Mouse (Mus musculus): ENCODE data around the gene Ppie. TPM values are rescaled to one million over a fixed set of nuclear protein-coding genes. Genes with fewer than 3 reads are reported as not detected.
A peak's percentile ranks its signal among the peaks of the same experiment; 100 is the strongest.

Ppie gene
- total and polyA plus RNA-seq, 2 experiments from 2014 or later, result 28.1 to 41.7 TPM

DNA sequence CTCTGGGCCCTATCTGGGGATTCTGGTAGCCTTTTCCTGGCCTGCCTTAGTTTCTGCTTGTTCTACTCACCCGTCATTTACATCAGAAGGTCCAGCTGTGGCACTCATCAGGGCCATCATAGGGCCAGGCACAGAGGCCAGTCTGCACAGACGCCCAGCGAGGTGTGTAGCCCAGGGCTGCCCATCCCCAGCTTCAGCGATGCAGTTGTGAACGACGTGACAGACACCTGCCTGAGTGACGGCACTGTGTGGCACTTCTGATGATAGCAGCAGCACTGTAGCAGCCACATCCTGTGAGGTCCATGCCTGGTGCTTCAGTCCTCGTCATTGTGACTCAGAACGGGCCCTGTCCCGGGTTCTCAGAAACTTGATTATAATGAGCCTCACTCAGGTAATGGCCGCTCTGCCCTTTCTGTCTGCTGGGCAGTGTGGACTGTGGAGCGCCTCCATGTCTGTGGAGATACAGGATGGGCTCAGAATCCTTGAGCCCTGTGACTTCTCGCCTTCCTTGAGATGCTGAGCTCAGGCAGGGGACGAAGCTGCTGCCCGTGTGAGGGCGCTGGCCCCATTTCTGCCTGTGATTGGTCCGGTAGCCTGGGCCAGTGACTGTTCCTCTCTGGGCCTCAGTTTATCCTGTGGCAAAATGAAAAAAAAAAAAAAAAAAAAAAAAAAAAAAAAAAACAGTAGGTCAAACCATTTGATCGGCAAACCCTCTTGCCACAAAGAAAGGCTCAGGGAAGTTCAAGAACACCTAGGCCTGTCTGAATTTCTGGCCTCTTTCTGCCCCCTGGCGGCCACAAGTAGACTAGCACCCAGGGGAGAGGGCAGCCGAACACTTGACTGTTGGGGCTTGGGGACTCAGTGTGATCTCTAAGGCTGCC is 57.2 kb downstream of the Ppie start:
- Histone ChIP-seq H3K4me2 (ENCODE audit: low read depth, low read length, poor library complexity, severe bottlenecking) (no peak overlapping the region), H3K9ac (replicated peaks; ENCODE audit: low read length, poor library complexity, severe bottlenecking) (no peak overlapping the region), H3K4me3 (ENCODE audit: low read depth, low read length) (no peak overlapping the region), H3K27ac (ENCODE audit: low read depth, low read length) (no peak overlapping the region), H3K9me3 (ENCODE audit: low read length) (no peaks in the 10 kb centered on the region), H3K36me3 (ENCODE audit: insufficient read depth, low read length) (no peaks in the 10 kb centered on the region), H3K27me3 (ENCODE audit: insufficient read depth, low read length) (no peaks in the 10 kb centered on the region), H3K4me1 (ENCODE audit: insufficient read depth, low read length) (no peaks in the 10 kb centered on the region)
- peak; percentile 84 for TF ChIP-seq CTCF (IDR thresholded peaks at IDR 0.05)
- peak; percentile 64 for DNase-seq (ENCODE audit: low spot score)
- peak; percentile 62; the same call in 1 of the 2 replicates for ATAC-seq (ENCODE audit: low FRiP score)
- 66% methylated on average over 20 of the region's 20 CpGs for WGBS

DNA sequence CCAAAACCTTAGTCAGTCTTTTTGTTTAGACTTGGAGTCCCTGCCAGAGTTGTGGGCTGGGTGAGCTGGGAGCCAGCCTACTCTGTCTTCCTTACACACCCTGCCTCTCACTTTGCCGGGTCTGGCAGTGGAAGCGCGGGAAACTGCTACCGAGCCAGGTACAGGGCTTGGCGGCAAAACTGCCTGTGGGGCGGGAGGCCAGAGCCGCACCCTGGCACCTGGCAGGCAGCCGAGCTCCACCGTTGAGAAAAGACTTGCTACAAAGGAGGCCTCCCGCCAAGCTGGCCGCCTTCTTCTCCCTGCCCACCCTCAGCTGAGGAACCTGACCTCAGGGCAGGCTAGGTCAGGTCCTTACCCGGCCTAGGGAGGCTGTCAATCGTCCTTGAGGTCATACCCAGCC is 59.0 kb downstream of the Ppie start:
- Histone ChIP-seq H3K36me3 (ENCODE audit: insufficient read depth, low read length) (no peaks in the 10 kb centered on the region), H3K4me2 (ENCODE audit: low read depth, low read length, poor library complexity, severe bottlenecking) (no peak overlapping the region), H3K4me1 (ENCODE audit: insufficient read depth, low read length) (no peaks in the 10 kb centered on the region), H3K9me3 (ENCODE audit: low read length) (no peaks in the 10 kb centered on the region), H3K27ac (ENCODE audit: low read depth, low read length) (no peak overlapping the region), H3K4me3 (ENCODE audit: low read depth, low read length) (no peak overlapping the region), H3K27me3 (ENCODE audit: insufficient read depth, low read length) (no peaks in the 10 kb centered on the region), H3K9ac (replicated peaks; ENCODE audit: low read length, poor library complexity, severe bottlenecking) (no peak overlapping the region)
- ATAC-seq (ENCODE audit: low FRiP score) (no peak), DNase-seq (ENCODE audit: low spot score) (no peak)
- TF ChIP-seq CTCF (IDR thresholded peaks at IDR 0.05), result no peak
- WGBS, result 38% methylated on average over 13 of the region's 13 CpGs

DNA sequence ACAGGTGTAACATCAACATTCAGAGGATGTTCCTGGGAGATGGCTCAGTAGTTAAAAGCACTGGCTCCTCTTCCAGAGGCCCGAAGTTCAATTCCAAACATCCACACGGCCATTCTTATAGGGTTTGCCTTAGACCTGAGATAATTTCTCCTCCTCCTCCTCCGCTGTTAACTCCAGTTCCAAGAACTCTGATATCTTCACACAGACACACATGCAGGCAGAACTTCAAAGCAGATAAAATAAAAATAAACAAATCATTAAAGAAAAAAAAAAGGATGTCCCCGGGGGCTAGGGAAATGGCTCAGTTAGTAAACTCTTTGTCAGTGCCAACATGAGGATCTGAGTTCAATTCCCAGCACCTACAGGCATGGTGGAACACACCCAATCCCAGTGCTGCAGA is 61.5 kb downstream of the Ppie start:
- ATAC-seq (ENCODE audit: low FRiP score), result no peak
- no peak overlapping the region for H3K4me3 ChIP-seq (ENCODE audit: low read depth, low read length)
- DNase-seq (ENCODE audit: low spot score), result no peak
- no peaks in the 10 kb centered on the region for H3K27me3 ChIP-seq (ENCODE audit: insufficient read depth, low read length)
- H3K4me1 ChIP-seq (ENCODE audit: insufficient read depth, low read length), result no peaks in the 10 kb centered on the region
- H3K9ac ChIP-seq (replicated peaks; ENCODE audit: low read length, poor library complexity, severe bottlenecking), result no peak overlapping the region
- no peak overlapping the region for H3K4me2 ChIP-seq (ENCODE audit: low read depth, low read length, poor library complexity, severe bottlenecking)
- no peak for TF ChIP-seq CTCF (IDR thresholded peaks at IDR 0.05)
- WGBS, result 80% methylated on average over 4 of the region's 4 CpGs
- H3K36me3 ChIP-seq (ENCODE audit: insufficient read depth, low read length), result no peaks in the 10 kb centered on the region
- no peak overlapping the region for H3K27ac ChIP-seq (ENCODE audit: low read depth, low read length)
- no peaks in the 10 kb centered on the region for H3K9me3 ChIP-seq (ENCODE audit: low read length)

Other genes with a start within 250 kb of the Ppie start
- gene Mfsd2a, start 178.8 kb downstream of the Ppie start, total RNA-seq (2014; rRNA removed), result 47.3 and 57.7 TPM in 2 replicates
- 30.3 and 34.6 TPM in 2 replicates for gene Mfsd2a, start 178.8 kb downstream of the Ppie start, polyA plus RNA-seq (2015; fragmentation: Nextera tagmentation; extraction: Ambion mirVana)
- gene Mycl, start 144.3 kb downstream of the Ppie start, total RNA-seq (2014; rRNA removed), result 75.7 and 77.3 TPM in 2 replicates
- 37.6 and 42.2 TPM in 2 replicates for gene Mycl, start 144.3 kb downstream of the Ppie start, polyA plus RNA-seq (2015; fragmentation: Nextera tagmentation; extraction: Ambion mirVana)
- gene Trit1, start 123.4 kb downstream of the Ppie start, total RNA-seq (2014; rRNA removed), result 16.2 and 19.7 TPM in 2 replicates
- 17.3 and 18.5 TPM in 2 replicates for gene Trit1, start 123.4 kb downstream of the Ppie start, polyA plus RNA-seq (2015; fragmentation: Nextera tagmentation; extraction: Ambion mirVana)
- 0.42 and 1.5 TPM in 2 replicates for gene Bmp8b, start 34.8 kb downstream of the Ppie start, total RNA-seq (2014; rRNA removed)
- 0.45 and 0.56 TPM in 2 replicates for gene Bmp8b, start 34.8 kb downstream of the Ppie start, polyA plus RNA-seq (2015; fragmentation: Nextera tagmentation; extraction: Ambion mirVana)
- gene Oxct2b, start 23.7 kb downstream of the Ppie start, total RNA-seq (2014; rRNA removed), result 0.94 and 2.1 TPM in 2 replicates
- gene Oxct2b, start 23.7 kb downstream of the Ppie start, polyA plus RNA-seq (2015; fragmentation: Nextera tagmentation; extraction: Ambion mirVana), result 0.58 and 0.91 TPM in 2 replicates
- gene Hpcal4, start 43.3 kb upstream of the Ppie start, total RNA-seq (2014; rRNA removed), result 53.7 and 64.5 TPM in 2 replicates
- 63.4 and 67.6 TPM in 2 replicates for gene Hpcal4, start 43.3 kb upstream of the Ppie start, polyA plus RNA-seq (2015; fragmentation: Nextera tagmentation; extraction: Ambion mirVana)
- gene Nt5c1a, start 61.6 kb upstream of the Ppie start, total RNA-seq (2014; rRNA removed), result 1.9 and 2.4 TPM in 2 replicates
- 0.33 and 0.45 TPM in 2 replicates for gene Nt5c1a, start 61.6 kb upstream of the Ppie start, polyA plus RNA-seq (2015; fragmentation: Nextera tagmentation; extraction: Ambion mirVana)
- gene Heyl, start 93.6 kb upstream of the Ppie start, total RNA-seq (2014; rRNA removed), result 2.9 and 5.0 TPM in 2 replicates
- gene Heyl, start 93.6 kb upstream of the Ppie start, polyA plus RNA-seq (2015; fragmentation: Nextera tagmentation; extraction: Ambion mirVana), result 4.7 and 5.1 TPM in 2 replicates
- gene Pabpc4, start 122.4 kb upstream of the Ppie start, total RNA-seq (2014; rRNA removed), result 85.4 and 88.6 TPM in 2 replicates
- gene Pabpc4, start 122.4 kb upstream of the Ppie start, polyA plus RNA-seq (2015; fragmentation: Nextera tagmentation; extraction: Ambion mirVana), result 23.5 and 25.0 TPM in 2 replicates
- not detected in 2 replicates for gene Oxct2a, start 183.7 kb upstream of the Ppie start, total RNA-seq (2014; rRNA removed)
- 0.17 and 0.21 TPM in 2 replicates for gene Oxct2a, start 183.7 kb upstream of the Ppie start, polyA plus RNA-seq (2015; fragmentation: Nextera tagmentation; extraction: Ambion mirVana)
- gene Bmp8a, start 203.3 kb upstream of the Ppie start, total RNA-seq (2014; rRNA removed), result 0.09 and 0.44 TPM in 2 replicates
- gene Bmp8a, start 203.3 kb upstream of the Ppie start, polyA plus RNA-seq (2015; fragmentation: Nextera tagmentation; extraction: Ambion mirVana), result 0.23 and 0.58 TPM in 2 replicates

Measured in midbrain, postnatal 0 days (tissue).